Mouse (Mus musculus): ENCODE measurements at regions not wholly inside any gene's neighbourhood (a gene's known extent, or its start where the extent isn't known, plus 50 kb on each side); places are given as distances from the start of the nearest gene placed in this dataset.

- DNase-seq, result no peak
These were observed 133.0 kb upstream of the Nrxn1 start for GRCm38 (mm10) chr17:91225916-91226315.

GRCm38 (mm10) chr17:91216429-91216828, 123.6 kb upstream of the Nrxn1 start:
- DNase-seq, result no peak

GRCm38 (mm10) chr17:91182574-91182973, 89.7 kb upstream of the Nrxn1 start:
- no peak for DNase-seq

- no peak for DNase-seq
These were observed 69.0 kb upstream of the Nrxn1 start for GRCm38 (mm10) chr17:91161834-91162233.
